Mouse (Mus musculus): ENCODE results near the gene Olfr91.
"Not testable (repeated sequence)": the region's sequence is repeated elsewhere in the genome, so short reads cannot be mapped to it uniquely, and the experiment has no call there.

Olfr91 gene

GRCm38 (mm10) chr17:37098178-37098577 lies at the start of gene Olfr91:
Gene Olfr91, minus strand, starts transcription at chr17:37098278.
- no peak for DNase-seq (ENCODE audit: low read depth, low spot score)

- not testable (repeated sequence) for DNase-seq (ENCODE audit: low read depth, low spot score)
These were observed 33.3 kb upstream of the Olfr91 start for GRCm38 (mm10) chr17:37131366-37131765.

- no peak for DNase-seq (ENCODE audit: low read depth, low spot score)
These were observed 21.9 kb upstream of the Olfr91 start, which contains the start of gene Olfr92 for GRCm38 (mm10) chr17:37119988-37120387. Gene Olfr92, minus strand, starts transcription at chr17:37120088.

- DNase-seq (ENCODE audit: low read depth, low spot score) = no peak
These were observed 4.8 kb downstream of the Olfr91 start for GRCm38 (mm10) chr17:37093289-37093688.

GRCm38 (mm10) chr17:37092198-37092597 lies 5.9 kb downstream of the Olfr91 start:
- no peak for DNase-seq (ENCODE audit: low read depth, low spot score)

- DNase-seq (ENCODE audit: low read depth, low spot score) = no peak
These were observed 9.7 kb downstream of the Olfr91 start, which contains the start of gene Olfr90 for GRCm38 (mm10) chr17:37088399-37088798. Gene Olfr90, minus strand, starts transcription at chr17:37088499.

GRCm38 (mm10) chr17:37085545-37085944 lies 12.5 kb downstream of the Olfr91 start:
- DNase-seq (ENCODE audit: low read depth, low spot score) = no peak

GRCm38 (mm10) chr17:37084632-37085031 lies 13.4 kb downstream of the Olfr91 start:
- DNase-seq (ENCODE audit: low read depth, low spot score) = no peak

- peak; percentile 65 for DNase-seq (ENCODE audit: low read depth, low spot score)
These were observed 14.8 kb downstream of the Olfr91 start for GRCm38 (mm10) chr17:37083327-37083726.

GRCm38 (mm10) chr17:37081659-37082058 lies 16.4 kb downstream of the Olfr91 start:
- no peak for DNase-seq (ENCODE audit: low read depth, low spot score)

GRCm38 (mm10) chr17:37080119-37080518 lies 18.0 kb downstream of the Olfr91 start:
- DNase-seq (ENCODE audit: low read depth, low spot score) = no peak

- no peak for DNase-seq (ENCODE audit: low read depth, low spot score)
These were observed 19.1 kb downstream of the Olfr91 start for GRCm38 (mm10) chr17:37078990-37079389.

- no peak for DNase-seq (ENCODE audit: low read depth, low spot score)
These were observed 19.9 kb downstream of the Olfr91 start for GRCm38 (mm10) chr17:37078193-37078592.

GRCm38 (mm10) chr17:37075766-37076165 lies 22.3 kb downstream of the Olfr91 start:
- DNase-seq (ENCODE audit: low read depth, low spot score) = no peak

- DNase-seq (ENCODE audit: low read depth, low spot score) = no peak
These were observed 22.9 kb downstream of the Olfr91 start for GRCm38 (mm10) chr17:37075181-37075580.

GRCm38 (mm10) chr17:37072730-37073276 lies 25.3 kb downstream of the Olfr91 start:
- no peak for DNase-seq (ENCODE audit: low read depth, low spot score)

- DNase-seq (ENCODE audit: low read depth, low spot score) = no peak
These were observed 25.9 kb downstream of the Olfr91 start for GRCm38 (mm10) chr17:37072080-37072729.

- DNase-seq (ENCODE audit: low read depth, low spot score) = no peak
These were observed 28.0 kb downstream of the Olfr91 start for GRCm38 (mm10) chr17:37070121-37070520.

- no peak for DNase-seq (ENCODE audit: low read depth, low spot score)
These were observed 30.2 kb downstream of the Olfr91 start for GRCm38 (mm10) chr17:37067861-37068260.

GRCm38 (mm10) chr17:37065993-37066392 lies 32.1 kb downstream of the Olfr91 start:
- DNase-seq (ENCODE audit: low read depth, low spot score) = no peak

- DNase-seq (ENCODE audit: low read depth, low spot score) = no peak
These were observed 34.2 kb downstream of the Olfr91 start for GRCm38 (mm10) chr17:37063686-37064495.

- DNase-seq (ENCODE audit: low read depth, low spot score) = no peak
These were observed 35.0 kb downstream of the Olfr91 start for GRCm38 (mm10) chr17:37063063-37063462.

Measured in forelimb bud, embryonic 11.5 days (tissue).